Mouse (Mus musculus): ENCODE data around the gene Zfp956.
"Not testable (repeated sequence)": the region's sequence is repeated elsewhere in the genome, so short reads cannot be mapped to it uniquely, and the experiment has no call there.

Gene Zfp956

GRCm38 (mm10) chr6:47968166-47968565 is 15.0 kb downstream of the Zfp956 start:
- in situ Hi-C loops (cut with MboI), result not testable (repeated sequence)

GRCm38 (mm10) chr6:47974599-47974998 is 21.4 kb downstream of the Zfp956 start:
- in situ Hi-C loops (cut with MboI), result no loop called here

DNA sequence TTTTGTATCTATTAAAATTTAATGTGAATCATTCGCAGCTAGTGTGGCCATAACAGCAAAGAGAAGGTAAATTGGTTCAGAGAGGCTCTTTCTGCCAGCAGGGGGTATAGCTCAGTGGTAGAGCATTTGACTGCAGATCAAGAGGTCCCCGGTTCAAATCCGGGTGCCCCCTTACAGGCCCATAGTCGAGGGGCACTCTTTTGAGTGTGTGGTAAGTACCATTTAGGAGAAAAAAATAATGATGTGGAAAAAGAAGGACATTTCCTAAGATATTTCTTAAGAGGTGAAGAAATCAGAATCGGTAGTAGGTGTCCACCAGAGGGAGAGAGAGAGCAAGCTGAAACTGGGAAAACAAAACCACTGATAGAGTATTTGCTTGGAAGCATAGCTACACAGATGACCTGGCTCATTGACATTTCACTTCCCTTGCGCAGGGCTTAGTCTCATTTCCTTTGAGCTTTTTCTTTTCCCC is 25.7 kb downstream of the Zfp956 start:
- in situ Hi-C loops (cut with MboI), result no loop called here

DNA sequence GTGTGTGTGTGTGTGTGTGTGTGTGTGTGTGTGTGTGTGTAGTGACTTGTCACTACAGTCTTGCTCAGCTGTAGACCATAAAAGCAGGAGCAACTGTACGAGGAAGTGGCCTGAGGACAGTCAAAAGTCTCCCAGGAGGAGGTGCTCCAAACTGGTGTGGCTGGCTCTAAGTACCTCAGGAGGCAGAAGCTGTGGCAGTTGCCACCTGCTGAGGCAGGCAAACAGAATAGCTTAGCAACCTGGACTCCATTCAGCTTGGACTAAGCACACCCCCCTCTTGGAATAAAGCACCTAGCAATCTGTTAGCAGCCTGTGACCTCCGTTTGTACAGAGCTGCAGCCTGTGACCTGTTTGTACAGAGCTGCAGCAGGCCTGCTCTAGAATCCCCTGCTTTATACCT is 30.7 kb downstream of the Zfp956 start:
- in situ Hi-C loops (cut with MboI), result no loop called here

DNA sequence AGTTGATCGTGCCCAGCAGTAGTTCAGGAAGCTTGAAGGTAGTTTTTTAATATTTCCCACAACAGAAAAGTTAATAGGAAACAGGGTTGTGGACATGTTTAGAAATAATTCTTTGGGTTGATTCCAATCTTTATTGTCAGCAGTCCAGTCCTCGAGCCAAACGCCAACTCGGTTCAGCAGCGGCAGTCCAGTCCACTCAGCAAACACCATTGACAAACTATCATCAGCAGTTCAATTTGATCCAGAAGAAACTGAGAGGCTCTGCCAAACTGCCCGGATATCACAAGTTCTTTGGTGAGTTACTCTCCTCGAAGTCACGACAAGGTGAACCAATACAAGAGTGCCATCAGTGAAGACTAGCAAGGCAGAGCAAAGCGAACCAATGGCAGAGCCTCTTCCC is 42.5 kb downstream of the Zfp956 start:
- in situ Hi-C loops (cut with MboI), result no loop called here

DNA sequence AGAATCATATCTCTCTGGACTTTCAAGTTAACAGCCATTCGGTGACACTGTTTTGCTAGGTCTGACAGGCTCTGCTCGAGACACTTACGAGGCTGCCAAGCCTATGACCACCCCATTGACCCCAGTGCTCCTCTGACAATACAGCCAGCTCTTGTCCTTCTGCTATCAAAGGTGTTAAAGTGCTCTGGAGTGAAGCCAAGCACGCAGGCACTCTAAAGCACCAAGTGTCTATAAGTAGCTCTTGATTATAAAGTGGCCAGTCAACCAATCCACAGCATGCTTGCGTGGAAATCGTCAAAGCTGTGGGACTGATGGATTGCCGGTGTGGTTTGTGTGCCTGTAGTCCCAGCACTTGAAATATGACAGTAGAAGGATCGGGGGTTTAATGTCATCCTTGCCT is 57.5 kb downstream of the Zfp956 start:
- in situ Hi-C loops (cut with MboI), result no loop called here

Data from mature B cell (primary cell).